Mouse (Mus musculus): ENCODE results near the gene Nedd9.

- no peak for TF ChIP-seq CTCF (IDR thresholded peaks at IDR 0.05; ENCODE audit: borderline replicate concordance, insufficient read depth, low read length)
- TF ChIP-seq POLR2A (IDR thresholded peaks at IDR 0.05; ENCODE audit: low read depth, low read length) = no peak
Measured at GRCm38 (mm10) chr13:41296396-41296795, 190.8 kb downstream of the Nedd9 start.
